Mouse (Mus musculus): ENCODE measurements at regions not wholly inside any gene's neighbourhood (a gene's known extent, or its start where the extent isn't known, plus 50 kb on each side); places are given as distances from the start of the nearest gene placed in this dataset.

DNA sequence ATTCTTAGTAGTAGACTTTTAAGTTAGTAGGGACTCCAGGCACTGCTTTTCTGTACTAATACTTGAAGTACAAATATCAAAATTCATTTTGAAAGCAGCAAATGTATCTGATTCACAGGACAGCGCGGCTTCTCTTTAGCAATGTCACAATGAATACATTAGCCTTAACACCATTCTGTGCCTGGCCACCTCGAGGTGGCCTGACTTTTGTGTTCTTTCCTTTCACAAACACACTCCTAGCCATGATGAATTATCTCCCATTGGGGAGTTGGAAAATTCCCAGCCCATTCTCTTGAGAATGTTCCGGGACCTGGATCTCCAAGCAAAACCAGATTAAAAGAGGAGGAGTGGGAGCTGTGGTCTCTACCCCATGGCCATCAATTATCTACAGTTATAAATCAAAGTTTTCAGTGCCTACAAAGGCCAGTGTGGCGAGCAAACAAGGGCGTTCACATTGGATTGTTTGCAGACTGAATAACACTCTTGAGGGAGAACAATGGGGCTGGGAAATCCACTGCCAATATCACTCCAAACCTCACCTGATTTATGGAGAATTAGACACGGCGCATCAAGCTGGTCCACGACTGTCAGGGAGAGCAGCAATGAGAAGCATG is 82.7 kb upstream of the Rarb start:
- H3K36me3 ChIP-seq (ENCODE audit: control insufficient read depth, insufficient read depth, low read length), result no peaks in the 10 kb centered on the region
- H3K4me3 ChIP-seq (ENCODE audit: low read depth, low read length), result no peak overlapping the region
- ATAC-seq (replicated peaks; ENCODE audit: low FRiP score) (no peak), DNase-seq (ENCODE audit: low spot score) (no peak)
- 90% methylated on average over 9 of the region's 9 CpGs for WGBS
- H3K9me3 ChIP-seq (ENCODE audit: control insufficient read depth, low read length), result no peaks in the 10 kb centered on the region
- no peak overlapping the region for H3K4me2 ChIP-seq (ENCODE audit: low read depth, low read length, severe bottlenecking)
- no peaks in the 10 kb centered on the region for H3K4me1 ChIP-seq (replicated peaks; ENCODE audit: control insufficient read depth, insufficient read depth, low read length)
- H3K9ac ChIP-seq (ENCODE audit: low read length), result no peak overlapping the region
- H3K27me3 ChIP-seq (ENCODE audit: control insufficient read depth, insufficient read depth, low read length), result no peaks in the 10 kb centered on the region
- H3K27ac ChIP-seq (ENCODE audit: low read depth, low read length), result no peak overlapping the region

- no peak overlapping the region for H3K4me2 ChIP-seq (ENCODE audit: low read depth, low read length, severe bottlenecking)
- H3K9me3 ChIP-seq (ENCODE audit: control insufficient read depth, low read length), result no peaks in the 10 kb centered on the region
- no peaks in the 10 kb centered on the region for H3K36me3 ChIP-seq (ENCODE audit: control insufficient read depth, insufficient read depth, low read length)
- WGBS, result 64% methylated on average over 3 of the region's 3 CpGs
- DNase-seq (ENCODE audit: low spot score) (no peak), ATAC-seq (replicated peaks; ENCODE audit: low FRiP score) (no peak)
- H3K27me3 ChIP-seq (ENCODE audit: control insufficient read depth, insufficient read depth, low read length), result no peaks in the 10 kb centered on the region
- H3K4me1 ChIP-seq (replicated peaks; ENCODE audit: control insufficient read depth, insufficient read depth, low read length), result no peaks in the 10 kb centered on the region
- H3K9ac ChIP-seq (ENCODE audit: low read length), result no peak overlapping the region
- no peak overlapping the region for H3K4me3 ChIP-seq (ENCODE audit: low read depth, low read length)
- H3K27ac ChIP-seq (ENCODE audit: low read depth, low read length), result no peak overlapping the region
These were observed 79.0 kb upstream of the Rarb start for GRCm38 (mm10) chr14:16897747-16898544.

DNA sequence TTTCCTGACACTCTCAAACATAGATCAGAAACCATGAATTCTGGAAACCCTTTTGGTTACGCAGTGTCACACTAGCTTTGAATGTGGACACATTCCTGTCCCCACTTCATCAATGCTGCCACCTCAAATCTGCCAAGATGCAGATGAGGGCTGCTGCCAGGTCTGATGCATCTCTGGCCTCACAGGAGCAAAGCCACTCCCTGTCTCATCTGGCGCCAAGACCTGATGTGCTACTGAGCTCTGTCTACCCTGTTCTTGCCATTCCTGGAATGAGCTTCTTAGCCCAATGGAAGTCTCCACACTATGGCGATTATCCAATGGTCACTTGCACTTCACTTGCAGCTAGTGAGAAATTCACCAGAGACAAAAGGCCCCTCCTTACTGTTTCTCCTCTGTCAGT is 78.0 kb upstream of the Rarb start:
- DNase-seq (ENCODE audit: low spot score) (no peak), ATAC-seq (replicated peaks; ENCODE audit: low FRiP score) (no peak)
- H3K9ac ChIP-seq (ENCODE audit: low read length), result no peak overlapping the region
- H3K9me3 ChIP-seq (ENCODE audit: control insufficient read depth, low read length), result no peaks in the 10 kb centered on the region
- WGBS, result 90% methylated on average over 3 of the region's 3 CpGs
- no peak overlapping the region for H3K4me2 ChIP-seq (ENCODE audit: low read depth, low read length, severe bottlenecking)
- H3K4me3 ChIP-seq (ENCODE audit: low read depth, low read length), result no peak overlapping the region
- no peaks in the 10 kb centered on the region for H3K4me1 ChIP-seq (replicated peaks; ENCODE audit: control insufficient read depth, insufficient read depth, low read length)
- H3K27me3 ChIP-seq (ENCODE audit: control insufficient read depth, insufficient read depth, low read length), result no peaks in the 10 kb centered on the region
- H3K27ac ChIP-seq (ENCODE audit: low read depth, low read length), result no peak overlapping the region
- H3K36me3 ChIP-seq (ENCODE audit: control insufficient read depth, insufficient read depth, low read length), result no peaks in the 10 kb centered on the region

- Histone ChIP-seq H3K4me3 (ENCODE audit: low read depth, low read length) (no peak overlapping the region), H3K27me3 (ENCODE audit: control insufficient read depth, insufficient read depth, low read length) (no peaks in the 10 kb centered on the region), H3K4me2 (ENCODE audit: low read depth, low read length, severe bottlenecking) (no peak overlapping the region), H3K4me1 (replicated peaks; ENCODE audit: control insufficient read depth, insufficient read depth, low read length) (no peaks in the 10 kb centered on the region), H3K27ac (ENCODE audit: low read depth, low read length) (no peak overlapping the region), H3K9me3 (ENCODE audit: control insufficient read depth, low read length) (no peaks in the 10 kb centered on the region), H3K36me3 (ENCODE audit: control insufficient read depth, insufficient read depth, low read length) (no peaks in the 10 kb centered on the region), H3K9ac (ENCODE audit: low read length) (no peak overlapping the region)
- 54% methylated on average over 3 of the region's 3 CpGs for WGBS
- ATAC-seq (replicated peaks; ENCODE audit: low FRiP score) (no peak), DNase-seq (ENCODE audit: low spot score) (no peak)
These were observed 62.3 kb upstream of the Rarb start for GRCm38 (mm10) chr14:16881249-16881648.

DNA sequence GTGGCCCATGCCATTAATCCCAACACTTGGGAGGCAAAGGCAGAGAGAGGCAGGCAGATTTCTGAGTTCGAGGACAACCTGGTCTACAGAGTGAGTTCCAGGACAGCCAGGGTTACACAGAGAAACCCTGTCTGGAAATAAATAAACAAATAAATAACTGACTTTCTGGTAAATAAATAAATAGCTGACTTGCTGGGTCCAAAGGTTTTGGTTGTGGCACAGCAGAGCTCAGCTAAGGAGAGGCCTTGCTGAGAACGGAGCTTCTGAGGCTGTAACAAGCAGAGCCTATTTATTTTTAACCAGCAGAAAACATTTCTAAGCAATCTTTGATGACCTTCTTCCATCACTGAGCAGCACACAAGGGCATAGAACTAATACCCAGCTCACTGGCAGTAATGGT is 50.3 kb upstream of the Rarb start:
- no peak overlapping the region for H3K27ac ChIP-seq (ENCODE audit: low read depth, low read length)
- no peak overlapping the region for H3K9ac ChIP-seq (ENCODE audit: low read length)
- no peaks in the 10 kb centered on the region for H3K4me1 ChIP-seq (replicated peaks; ENCODE audit: control insufficient read depth, insufficient read depth, low read length)
- whole genome bisulfite sequencing, result 92% methylated on average over 2 of the region's 2 CpGs
- no peaks in the 10 kb centered on the region for H3K9me3 ChIP-seq (ENCODE audit: control insufficient read depth, low read length)
- no peaks in the 10 kb centered on the region for H3K36me3 ChIP-seq (ENCODE audit: control insufficient read depth, insufficient read depth, low read length)
- no peak overlapping the region for H3K4me3 ChIP-seq (ENCODE audit: low read depth, low read length)
- DNase-seq (ENCODE audit: low spot score), result no peak
- ATAC-seq (replicated peaks; ENCODE audit: low FRiP score), result no peak
- no peak overlapping the region for H3K4me2 ChIP-seq (ENCODE audit: low read depth, low read length, severe bottlenecking)
- H3K27me3 ChIP-seq (ENCODE audit: control insufficient read depth, insufficient read depth, low read length), result no peaks in the 10 kb centered on the region
